ENCODE assay signal across 8 mouse cellular contexts in the genomic region with DNA sequence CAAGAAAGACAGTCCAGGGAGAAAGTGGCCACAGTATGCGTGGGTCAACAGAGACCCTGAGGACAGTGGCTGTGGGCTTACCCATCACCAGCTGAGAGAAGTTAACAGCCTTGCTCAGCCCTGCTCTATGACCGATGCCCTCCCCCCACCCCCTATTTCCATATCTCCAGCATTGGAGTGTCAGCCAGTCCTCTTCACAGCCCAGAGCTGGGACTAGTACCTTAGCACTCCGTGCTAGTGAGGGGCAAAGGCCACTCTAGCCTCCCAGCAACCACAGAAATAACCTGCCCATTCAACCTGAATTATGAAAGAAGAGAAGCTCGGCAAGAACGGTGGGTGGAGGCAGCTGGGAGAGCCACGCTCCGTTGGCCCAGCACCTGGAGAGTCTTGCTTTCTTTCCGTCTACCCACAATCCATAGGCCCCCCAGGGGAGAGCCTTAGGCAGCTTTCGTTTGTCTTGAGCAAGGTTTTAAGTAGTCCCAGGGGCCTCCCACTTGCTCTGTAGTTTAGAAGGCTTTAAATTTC. TPM values are rescaled to one million over a fixed set of nuclear protein-coding genes. Genes with fewer than 3 reads are reported as not detected.
DNase-seq lines count a peak whose midpoint lies in the region; ATAC-seq lines count a peak whose summit lies in the region.

No protein-coding gene starts in this region.

- H3K4me1 ChIP-seq in heart, embryonic 15.5 days (replicated peaks), result peaks cover 20% of the 10 kb centered on the region
- H3K4me1 ChIP-seq in embryonic facial prominence, embryonic 11.5 days (ENCODE audit: control insufficient read depth, insufficient read depth, low read length), result no peaks in the 10 kb centered on the region
- peaks cover 9% of the 10 kb centered on the region for H3K4me1 ChIP-seq in midbrain, embryonic 16.5 days (ENCODE audit: control insufficient read depth, insufficient read depth, low read length)

- H3K4me3 ChIP-seq in heart, embryonic 15.5 days, result peak overlapping the region; percentile 73
- H3K4me3 ChIP-seq in embryonic facial prominence, embryonic 11.5 days (ENCODE audit: low read depth, low read length), result no peak overlapping the region; the same call in 1 of the 2 replicates
- no peak overlapping the region for H3K4me3 ChIP-seq in midbrain, embryonic 16.5 days (ENCODE audit: low read depth, low read length)

- H3K4me2 ChIP-seq in heart, embryonic 15.5 days, result peak overlapping the region; percentile 100
- H3K4me2 ChIP-seq in embryonic facial prominence, embryonic 11.5 days (ENCODE audit: low read depth, low read length), result 0 out of 2 replicates have a peak overlapping the region, but pooled peaks have one; percentile 7
- H3K4me2 ChIP-seq in midbrain, embryonic 16.5 days (ENCODE audit: low read length), result peak overlapping the region; percentile 94; the same call in 1 of the 2 replicates

- no peaks in the 10 kb centered on the region for H3K27me3 ChIP-seq in heart, embryonic 15.5 days
- peaks cover 21% of the 10 kb centered on the region for H3K27me3 ChIP-seq in embryonic facial prominence, embryonic 11.5 days (ENCODE audit: control insufficient read depth, insufficient read depth, low read length)
- peaks cover 16% of the 10 kb centered on the region for H3K27me3 ChIP-seq in midbrain, embryonic 16.5 days (ENCODE audit: control insufficient read depth, insufficient read depth, low read depth, low read length)

- 27% methylated on average over 9 of the region's 9 CpGs for WGBS in heart, embryonic 15.5 days
- 3% methylated on average over 9 of the region's 9 CpGs for WGBS in embryonic facial prominence, embryonic 11.5 days
- WGBS in midbrain, embryonic 16.5 days, result 14% methylated on average over 9 of the region's 9 CpGs

- no peaks in the 10 kb centered on the region for H3K36me3 ChIP-seq in heart, embryonic 15.5 days
- no peaks in the 10 kb centered on the region for H3K36me3 ChIP-seq in embryonic facial prominence, embryonic 11.5 days (replicated peaks; ENCODE audit: control insufficient read depth, insufficient read depth, low read depth, low read length)
- no peaks in the 10 kb centered on the region for H3K36me3 ChIP-seq in midbrain, embryonic 16.5 days (ENCODE audit: control insufficient read depth, insufficient read depth, low read length)

- H3K27ac ChIP-seq in heart, embryonic 15.5 days, result no peak overlapping the region
- no peak overlapping the region for H3K27ac ChIP-seq in embryonic facial prominence, embryonic 11.5 days (replicated peaks; ENCODE audit: low read depth, low read length)
- H3K27ac ChIP-seq in midbrain, embryonic 16.5 days (ENCODE audit: low read length), result no peak overlapping the region

- intact Hi-C loops in gastrocnemius, postnatal 36 days (cut with DNase I), result no loop called here

- no peak for ATAC-seq in heart, embryonic 15.5 days (replicated peaks; ENCODE audit: insufficient number of reproducible peaks, insufficient read depth, low FRiP score, low read depth)
- ATAC-seq in embryonic facial prominence, embryonic 11.5 days (replicated peaks; ENCODE audit: insufficient number of reproducible peaks, low FRiP score, low TSS enrichment, low read depth), result no peak; the same call in 1 of the 2 replicates
- no peak for ATAC-seq in midbrain, embryonic 16.5 days

- H3K9me3 ChIP-seq in heart, embryonic 15.5 days (replicated peaks), result no peaks in the 10 kb centered on the region
- no peaks in the 10 kb centered on the region for H3K9me3 ChIP-seq in embryonic facial prominence, embryonic 11.5 days (replicated peaks; ENCODE audit: control insufficient read depth, low read length)
- H3K9me3 ChIP-seq in midbrain, embryonic 16.5 days (replicated peaks; ENCODE audit: control insufficient read depth, low read length, poor library complexity, severe bottlenecking), result no peaks in the 10 kb centered on the region

- peak overlapping the region; percentile 64; the same call in 1 of the 2 replicates for H3K9ac ChIP-seq in heart, embryonic 15.5 days
- no peak overlapping the region for H3K9ac ChIP-seq in embryonic facial prominence, embryonic 11.5 days (replicated peaks; ENCODE audit: low read length)
- no peak overlapping the region for H3K9ac ChIP-seq in midbrain, embryonic 16.5 days (ENCODE audit: low read depth, low read length)

- DNase-seq in heart, adult 18-20 months, result no peak
- peak; percentile 12 for DNase-seq in embryonic facial prominence, embryonic 11.5 days (ENCODE audit: low spot score)
- peak; percentile 77 for DNase-seq in kidney, adult 9 months
- no peak for DNase-seq in urinary bladder, postnatal 25 days (ENCODE audit: low spot score)
- DNase-seq in cerebellum, adult 18-20 months, result no peak
- DNase-seq in gastrocnemius, postnatal 36 days, result no peak

RNA-seq across cellular contexts. Expression of gene Pfkfb3, which starts 1.5 kb away (rescaled TPM):
- polyA plus RNA-seq in heart, embryonic 15.5 days (2015; fragmentation: Nextera tagmentation; extraction: Ambion mirVana), result 9.8 and 14.6 TPM in 2 replicates
- total RNA-seq in heart, adult 18-20 months (2021), result 10 to 100 TPM; 11.3 to 23.2 TPM
- polyA plus RNA-seq in embryonic facial prominence, embryonic 11.5 days (2014; fragmentation: Nextera tagmentation; extraction: Ambion mirVana), result 12.2 and 13.8 TPM in 2 replicates
- polyA plus RNA-seq in midbrain, embryonic 16.5 days (2015; fragmentation: Nextera tagmentation; extraction: Ambion mirVana), result 34.2 and 35.4 TPM in 2 replicates
- 100 to 1,000 TPM; 128 to 161 TPM for total RNA-seq in gastrocnemius, postnatal 36 days (2021)

RNA-seq across cellular contexts. Expression of gene Rbm17, which starts 51.6 kb away (rescaled TPM):
- 79.8 and 87.7 TPM in 2 replicates for polyA plus RNA-seq in heart, embryonic 15.5 days (2015; fragmentation: Nextera tagmentation; extraction: Ambion mirVana)
- 10 to 100 TPM; 56.4 to 64.0 TPM for total RNA-seq in heart, adult 18-20 months (2021)
- 196 and 220 TPM in 2 replicates for polyA plus RNA-seq in embryonic facial prominence, embryonic 11.5 days (2014; fragmentation: Nextera tagmentation; extraction: Ambion mirVana)
- polyA plus RNA-seq in midbrain, embryonic 16.5 days (2015; fragmentation: Nextera tagmentation; extraction: Ambion mirVana), result 132 TPM in 2 replicates
- total RNA-seq in gastrocnemius, postnatal 36 days (2021), result 10 to 100 TPM; 45.3 to 53.5 TPM

Comparison
In these comparisons a context has a peak if more than half of its experiments do, and no peak if none do; other contexts are left out.
1. H3K4me2 ChIP-seq: peak in every context shown above with its lines; median percentile 100 in heart, embryonic 15.5 days; 94 in midbrain, embryonic 16.5 days; 7 in embryonic facial prominence, embryonic 11.5 days.
2. DNase-seq: peak in embryonic facial prominence, embryonic 11.5 days (single experiment) and kidney, adult 9 months (single experiment); none in heart, adult 18-20 months (0 of 2), urinary bladder, postnatal 25 days (single experiment), cerebellum, adult 18-20 months (0 of 2) and gastrocnemius, postnatal 36 days (0 of 2).